Mouse (Mus musculus) spleen, postnatal 14 days (tissue): ENCODE data around the gene Pigu.

ENCODE experiments used
- DNase-seq, 2 experiments: peaks; one replicate each; pipeline ENCODE4 v3.0.0; 2021 to 2022; ENCODE audit warnings: low spot score in 2 of 2

Gene Pigu

DNA sequence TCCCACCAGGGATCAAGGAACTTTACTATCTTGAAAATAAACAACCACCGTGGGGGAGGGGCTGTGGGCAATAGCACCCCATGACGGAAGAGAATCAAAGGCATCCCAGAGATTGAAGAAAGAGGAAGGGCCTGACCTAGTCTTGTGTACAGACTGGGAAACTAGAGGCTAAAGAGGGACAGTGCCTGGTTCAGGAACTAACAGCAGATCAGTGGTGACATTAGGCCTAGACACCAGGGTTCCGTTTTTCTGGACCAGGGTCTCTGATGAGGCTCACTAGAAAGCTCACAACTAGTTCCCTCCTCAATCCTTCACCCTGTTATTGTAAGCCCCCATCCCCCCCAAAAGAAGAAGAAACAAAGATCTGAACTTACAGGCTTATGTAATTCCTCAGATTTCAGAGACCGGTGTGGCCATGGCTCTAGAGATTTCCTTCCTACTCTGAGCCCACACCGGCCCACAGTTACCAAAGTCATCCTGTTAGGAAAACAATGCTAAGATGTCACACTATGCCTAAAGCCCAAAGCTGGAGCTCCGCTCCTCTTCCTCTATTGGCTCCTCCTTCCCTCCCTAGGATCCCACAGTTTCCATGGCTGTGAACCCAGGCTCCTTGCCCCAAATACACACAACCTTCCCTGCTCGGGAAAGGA, 10.5 kb upstream of the Pigu start:
- DNase-seq: no peak

DNA sequence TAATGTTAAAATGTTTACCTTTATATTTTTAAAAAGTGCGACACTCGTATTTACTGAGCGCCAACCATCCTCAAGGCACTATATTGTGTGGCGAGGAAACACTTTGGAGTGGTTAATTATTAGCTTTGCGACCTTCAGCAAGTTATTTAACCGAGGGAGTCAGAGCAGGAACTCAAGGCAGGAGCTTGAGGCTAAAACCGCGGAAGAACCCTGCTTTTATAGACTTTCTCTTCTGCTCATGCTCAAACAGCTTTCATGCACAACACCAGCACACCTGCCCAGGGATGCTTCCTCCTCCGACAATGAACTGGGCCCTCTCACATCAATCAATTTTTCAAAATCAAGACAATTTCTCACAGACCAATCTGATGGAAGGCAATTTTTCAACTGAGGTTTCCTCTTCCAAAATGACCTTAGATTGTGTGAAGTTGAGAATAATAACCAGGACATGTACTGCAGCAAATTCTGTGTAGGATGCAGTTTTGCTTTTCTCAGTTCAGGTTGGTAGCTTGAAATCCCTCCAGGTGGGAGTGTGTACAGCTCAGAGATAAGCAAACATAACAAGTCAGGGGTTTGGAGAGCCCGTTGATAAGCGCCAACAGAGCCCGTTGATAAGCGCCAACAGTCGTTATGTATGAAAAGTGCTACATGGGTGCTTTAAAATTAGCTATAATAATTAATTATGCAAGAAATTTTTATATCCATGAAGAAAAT, 613 bp upstream of the Pigu start:
- no peak for DNase-seq

DNA sequence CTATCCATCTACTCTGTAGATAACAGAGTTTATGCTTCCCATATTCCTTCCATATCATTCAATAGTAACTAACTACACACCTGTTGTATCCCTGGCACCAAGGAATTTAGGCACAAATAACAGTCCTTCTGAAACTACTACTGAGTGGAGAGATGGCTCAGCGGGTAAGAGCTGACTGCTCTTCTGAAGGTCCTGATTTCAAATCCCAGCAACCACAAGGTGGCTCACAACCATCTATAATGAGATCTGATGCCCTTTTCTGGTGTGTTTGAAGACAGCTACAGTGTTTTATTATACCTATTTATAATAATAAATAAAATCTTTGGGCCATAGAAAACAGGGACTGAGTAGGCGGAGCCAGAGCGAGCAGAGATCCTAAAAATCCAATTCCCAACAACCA, 2.8 kb downstream of the Pigu start:
- no peak for DNase-seq

DNA sequence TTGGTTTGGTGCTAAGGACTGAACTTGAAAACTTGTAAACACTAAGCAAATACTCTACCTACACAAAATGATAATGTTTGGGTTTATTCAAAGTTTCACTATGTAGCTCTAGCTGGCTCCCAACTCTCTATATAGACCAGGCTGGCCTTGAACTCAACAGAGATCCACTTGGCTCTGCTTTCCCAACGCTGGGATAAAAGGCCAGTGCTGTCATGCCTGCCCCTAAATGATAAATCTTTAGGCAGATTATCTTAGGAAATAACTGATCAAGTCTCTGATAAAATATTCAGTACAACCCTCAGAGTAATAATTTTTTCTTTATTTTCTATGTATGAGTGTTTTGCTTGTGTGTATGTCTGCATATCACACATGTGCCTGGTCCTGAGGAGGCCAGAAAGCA, 10.6 kb downstream of the Pigu start:
- no peak for DNase-seq

DNA sequence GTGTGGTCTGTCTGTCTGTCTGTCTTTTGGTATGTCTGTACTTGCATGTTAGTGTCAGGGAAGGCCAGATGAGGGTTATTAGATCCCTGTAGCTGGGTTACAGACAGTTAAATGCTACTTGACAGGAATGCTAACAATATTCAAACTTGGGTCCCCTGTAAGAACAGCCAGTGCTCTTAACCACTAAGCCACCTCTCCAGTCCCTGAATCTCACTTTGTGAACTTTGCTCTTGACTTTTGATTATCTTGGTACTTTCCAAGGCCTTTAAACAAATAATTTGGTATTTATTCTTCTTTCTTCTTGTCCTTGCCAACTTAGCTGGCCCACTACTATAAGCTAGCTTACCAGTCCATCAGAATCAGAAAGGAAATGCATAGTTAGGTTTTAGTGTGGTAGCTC, 17.1 kb downstream of the Pigu start:
- no peak for DNase-seq

DNA sequence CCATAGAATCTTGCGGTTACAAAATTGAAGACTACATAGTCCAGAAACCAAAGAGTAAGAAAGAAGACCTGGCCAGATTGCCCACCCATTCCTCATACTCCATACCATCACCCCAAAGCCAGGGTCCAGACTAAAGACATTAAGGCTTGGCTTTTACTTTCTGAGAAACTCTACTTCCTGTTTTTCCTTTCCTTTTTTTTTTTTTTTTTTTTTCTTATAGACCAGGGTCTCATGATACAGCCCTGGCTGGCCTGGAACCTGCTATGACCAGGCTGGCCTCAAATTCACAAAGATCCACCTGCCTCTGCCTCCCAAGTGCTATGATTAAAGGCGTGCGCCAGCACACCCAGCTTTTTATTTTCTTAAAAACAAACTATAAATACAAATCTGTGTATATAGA, 21.0 kb downstream of the Pigu start:
- DNase-seq: no peak

DNA sequence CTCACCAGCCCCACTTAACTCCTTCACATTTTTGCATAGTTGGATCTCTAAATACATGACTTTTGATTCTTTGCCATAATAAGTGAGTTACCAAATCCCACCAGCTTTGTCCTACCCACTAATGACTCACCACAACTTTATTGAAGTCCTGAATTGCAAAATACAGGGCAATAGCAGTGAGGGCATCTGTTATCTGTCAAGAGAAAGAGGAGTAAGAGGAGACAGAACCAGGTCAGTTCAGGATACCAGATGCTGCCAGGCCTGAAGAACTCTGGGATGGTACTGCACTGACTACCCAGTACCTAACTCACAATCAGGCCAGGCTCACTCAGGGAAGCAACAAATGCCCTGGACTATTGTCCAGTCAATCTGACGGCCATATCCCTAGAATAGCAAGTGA, 22.0 kb downstream of the Pigu start:
- no peak for DNase-seq

DNA sequence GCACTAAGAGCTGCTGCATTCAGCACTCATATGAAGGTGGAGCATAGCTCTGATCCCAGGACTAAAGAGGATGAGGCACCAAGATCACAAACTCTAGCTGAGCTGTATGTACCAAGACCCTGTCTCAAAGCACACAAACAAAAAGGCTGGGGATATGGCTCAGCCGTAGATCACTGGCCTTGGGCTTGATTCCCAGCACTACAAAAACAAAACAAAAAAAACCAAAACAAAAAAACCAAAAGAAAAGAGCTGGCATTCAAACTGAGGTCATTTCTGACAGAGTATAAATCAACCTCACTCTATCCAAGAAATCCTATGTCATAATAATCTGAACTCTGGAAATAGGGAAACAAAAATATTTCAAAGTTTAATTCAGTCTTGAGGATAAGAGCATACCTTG, 23.8 kb downstream of the Pigu start:
- DNase-seq: no peak

DNA sequence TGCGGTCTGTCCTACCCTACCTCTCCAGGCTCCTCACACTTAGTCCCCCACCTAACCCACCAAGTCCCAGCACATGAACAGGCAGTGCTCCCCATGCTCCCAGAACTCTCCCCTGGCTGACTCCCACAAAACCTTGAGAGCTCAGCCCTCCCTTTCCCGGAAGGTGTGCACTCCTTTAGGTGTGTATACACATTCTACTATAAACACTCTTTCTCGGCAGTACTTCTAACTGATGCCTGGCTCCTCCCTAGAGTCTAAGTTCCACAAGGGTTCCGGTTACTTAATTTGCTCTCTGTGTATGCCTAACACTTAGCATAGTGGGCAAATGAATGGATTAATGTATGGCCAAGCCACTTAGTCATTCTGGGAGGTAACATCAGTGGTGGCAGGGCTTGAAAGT, 25.9 kb downstream of the Pigu start:
- no peak for DNase-seq

DNA sequence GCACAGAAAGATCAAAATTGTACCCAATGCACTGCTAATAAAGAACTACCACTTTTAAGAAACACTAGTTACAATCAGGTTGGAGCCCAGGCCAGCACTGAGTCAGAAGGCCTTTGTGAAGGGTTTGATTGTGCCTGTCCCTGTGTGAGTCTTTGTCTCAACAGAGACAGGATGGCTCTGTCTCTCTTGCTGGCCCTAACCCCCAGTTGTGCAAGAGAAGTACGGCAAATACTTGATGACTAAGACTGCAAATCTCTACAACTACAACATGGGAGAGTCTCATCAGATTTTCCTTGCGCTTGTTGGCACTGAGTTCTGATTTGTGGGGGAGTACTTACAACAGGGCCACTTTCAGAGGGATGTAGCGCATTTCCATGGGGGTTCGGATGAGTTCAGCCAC, 26.4 kb downstream of the Pigu start:
- DNase-seq: no peak

DNA sequence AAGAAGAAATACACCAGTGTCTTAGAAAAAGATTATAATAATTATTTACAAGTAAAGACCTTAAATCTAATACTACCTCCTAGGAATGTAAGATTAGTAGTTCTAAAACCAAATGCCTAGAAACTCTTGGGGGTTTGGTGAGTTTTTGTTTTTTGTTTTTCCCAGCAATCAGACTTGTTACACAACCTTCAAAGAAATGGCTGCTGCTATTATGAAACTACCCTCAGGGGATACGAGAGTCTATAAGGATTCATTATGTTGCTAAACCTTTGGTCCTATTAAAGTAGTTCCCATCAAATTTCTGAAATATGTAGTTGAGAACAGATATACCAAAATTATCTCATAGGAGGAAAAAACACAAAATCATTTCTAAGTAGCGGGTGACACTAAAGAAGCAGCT, 27.5 kb downstream of the Pigu start:
- DNase-seq: no peak

DNA sequence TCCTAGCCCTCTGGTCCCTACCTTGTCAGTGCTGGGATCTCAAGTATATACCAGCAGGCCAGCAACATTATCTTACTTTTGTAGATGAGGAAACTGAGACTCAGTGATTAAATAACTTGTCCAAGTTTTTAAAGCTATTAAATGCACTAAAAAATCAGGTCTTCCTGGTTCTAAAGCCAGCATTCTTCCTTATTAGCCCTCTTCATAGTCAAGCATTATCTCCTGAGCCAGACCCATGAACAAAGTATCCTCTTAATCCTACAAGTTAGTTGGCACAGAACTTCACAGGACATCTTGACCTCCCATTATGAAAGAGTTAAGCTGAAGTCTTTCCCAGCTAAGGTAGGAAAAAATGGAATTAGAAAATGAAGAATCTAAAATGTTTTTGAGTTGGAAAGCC, 28.3 kb downstream of the Pigu start:
- no peak for DNase-seq

DNA sequence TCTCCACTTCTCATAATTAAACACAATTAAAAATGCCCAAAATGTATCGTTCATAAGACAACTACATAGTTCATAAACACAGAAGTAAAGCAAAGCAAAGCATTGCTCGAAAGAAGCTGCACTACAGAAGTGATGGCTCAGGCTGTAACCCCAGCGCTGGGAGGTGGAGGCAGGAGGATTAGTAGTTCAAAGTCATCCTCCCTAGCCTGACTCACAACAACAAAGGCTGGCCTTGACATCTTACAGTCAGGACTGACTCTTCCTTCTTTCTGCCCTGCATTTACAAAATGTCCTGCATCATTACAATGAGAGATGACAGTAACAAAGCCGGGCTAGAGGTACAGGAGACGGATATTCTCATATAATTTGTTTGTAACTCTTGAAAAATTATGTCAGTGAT, 29.3 kb downstream of the Pigu start:
- DNase-seq: no peak

DNA sequence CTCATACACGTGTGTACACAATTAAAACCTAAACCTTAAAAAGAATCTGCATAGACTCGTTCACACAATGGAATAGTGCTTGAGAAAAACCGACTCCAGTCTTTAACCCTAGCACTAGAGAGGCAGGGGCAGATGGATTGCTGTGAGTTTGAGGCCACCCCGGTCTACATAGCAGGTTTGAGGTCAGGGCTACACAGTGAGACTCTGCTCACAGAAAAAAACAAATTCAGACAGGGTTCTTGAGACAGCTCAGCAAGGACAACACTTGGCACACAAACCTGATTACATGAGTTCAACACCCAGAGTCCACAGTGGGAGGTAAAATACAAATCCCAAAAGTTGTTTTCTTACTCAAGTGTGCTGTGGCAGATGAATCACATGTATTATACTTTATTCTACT, 31.2 kb downstream of the Pigu start:
- no peak for DNase-seq

DNA sequence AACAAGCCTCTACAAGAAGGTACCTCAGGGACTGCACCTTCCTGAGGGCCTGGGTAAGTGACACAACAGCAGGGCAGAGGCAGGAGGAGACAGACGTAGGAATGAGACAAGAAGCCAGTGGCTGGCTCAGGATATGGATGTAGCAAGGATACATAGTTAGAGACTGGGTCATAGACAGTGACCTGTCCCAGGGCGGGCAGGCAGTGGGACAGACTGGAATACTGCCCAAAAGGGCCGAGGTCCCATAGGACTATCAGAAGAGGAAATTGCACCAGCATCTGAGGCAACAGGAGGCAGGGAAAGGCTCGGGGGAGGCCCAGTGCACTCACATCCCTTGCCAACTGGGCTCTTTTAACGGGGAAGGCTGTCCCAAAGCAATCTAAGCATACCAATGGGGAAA, 36.6 kb downstream of the Pigu start:
- DNase-seq: no peak

DNA sequence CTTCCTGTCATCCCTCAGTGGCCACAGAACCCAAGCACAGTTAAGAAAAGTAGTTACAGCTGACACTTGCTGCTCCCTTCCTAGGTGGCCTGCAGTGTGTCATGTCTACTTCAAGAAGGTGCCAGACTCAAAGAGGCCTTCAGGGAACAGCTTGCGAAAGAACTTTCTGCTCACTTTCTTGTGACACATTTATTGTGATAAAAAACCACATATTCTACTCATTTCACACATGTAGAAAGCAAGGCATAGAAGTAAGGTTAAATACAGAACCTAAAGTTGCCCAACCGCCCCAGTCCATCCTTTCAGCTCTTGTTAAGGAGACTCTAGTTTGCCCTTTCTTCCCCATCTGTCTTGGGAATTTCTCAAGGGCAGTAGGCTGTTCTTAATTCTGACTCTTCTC, 38.6 kb downstream of the Pigu start:
- DNase-seq: no peak

DNA sequence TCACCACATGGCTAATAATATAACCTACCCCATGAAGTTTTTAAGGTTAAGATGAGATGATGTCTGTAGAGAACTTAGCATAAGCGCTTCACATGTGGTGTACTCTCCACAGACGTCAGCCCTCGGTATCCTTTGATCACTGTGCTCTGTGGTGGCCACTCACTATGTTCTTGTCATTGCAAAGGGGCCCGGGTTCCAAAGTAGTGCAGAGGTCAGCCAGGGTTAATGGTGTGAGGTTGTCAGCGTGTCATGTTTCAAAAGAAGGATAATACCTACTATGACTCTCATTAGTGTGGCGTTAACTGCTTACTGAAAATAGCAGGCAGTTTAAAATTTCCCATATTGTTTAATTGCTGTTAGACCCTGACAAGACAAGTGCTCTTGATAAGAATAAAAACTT, 43.6 kb downstream of the Pigu start:
- DNase-seq: no peak

DNA sequence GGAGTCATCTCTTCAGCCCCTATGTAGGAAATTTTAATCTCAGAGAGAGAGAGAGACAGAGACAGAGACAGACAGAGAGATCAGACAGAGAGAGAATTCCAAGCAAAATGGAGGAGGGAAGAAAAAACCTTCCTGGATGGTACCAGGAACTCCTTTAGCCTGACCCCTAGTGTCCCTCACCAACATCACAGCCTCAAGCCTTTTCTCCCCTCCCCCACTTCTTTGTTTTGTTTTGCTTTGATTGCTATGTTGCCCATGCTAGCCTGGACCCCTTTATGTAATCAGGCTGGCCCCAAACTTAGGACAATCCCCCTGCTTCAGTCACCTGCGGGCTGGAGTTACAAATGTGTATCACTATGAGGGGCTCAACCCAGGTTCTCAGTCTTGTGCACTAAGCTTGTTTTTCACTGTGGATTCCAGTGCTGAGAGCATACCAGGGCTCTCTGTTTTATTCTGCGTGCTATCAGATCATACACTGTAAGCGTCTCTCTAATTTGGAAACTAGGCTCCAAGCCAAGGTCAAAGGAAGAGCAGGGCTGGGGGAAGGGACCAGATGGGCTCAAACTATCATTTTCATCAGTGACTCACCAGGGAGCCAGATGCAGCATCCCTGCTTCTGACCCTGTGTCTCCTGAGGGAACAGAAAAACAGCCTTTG, 48.2 kb downstream of the Pigu start:
- DNase-seq: no peak

DNA sequence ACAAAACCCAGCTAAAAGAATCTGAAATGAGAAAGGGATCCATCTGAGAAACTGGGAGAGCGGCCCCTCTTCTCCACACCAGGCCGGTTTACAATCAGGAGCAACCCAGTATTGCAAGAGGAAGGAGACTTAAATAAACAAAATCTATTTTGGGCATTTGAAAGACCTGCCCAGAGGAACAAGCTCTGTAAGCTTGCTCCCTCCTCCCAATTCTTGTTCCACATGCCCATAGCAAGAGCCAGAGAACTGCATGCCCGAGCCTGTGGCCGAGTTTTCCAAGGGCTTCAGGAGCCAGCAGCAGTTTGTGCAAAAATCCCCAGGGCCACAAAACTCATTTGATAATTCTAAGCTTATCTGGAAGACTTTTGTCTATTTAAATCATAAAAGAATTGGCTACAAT, 57.7 kb downstream of the Pigu start:
- DNase-seq: no peak

DNA sequence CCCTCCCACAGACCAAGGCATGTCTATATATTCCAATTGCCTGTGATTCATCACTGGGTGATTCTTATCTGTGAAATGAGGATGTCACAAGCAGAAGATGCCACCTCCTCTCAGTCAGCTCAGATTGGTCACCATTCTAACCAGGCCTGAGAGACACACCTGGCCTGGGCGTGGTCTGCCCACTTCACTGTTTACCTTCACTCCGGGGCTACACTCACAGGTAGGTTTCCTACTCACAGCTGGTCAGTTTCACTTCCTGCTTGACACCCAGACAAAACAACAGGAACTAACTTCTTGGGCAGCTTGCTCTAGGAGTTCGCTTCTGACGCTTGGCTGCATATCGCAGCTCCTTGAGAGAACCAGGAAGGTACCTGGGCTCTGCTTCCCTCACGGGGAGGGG, 61.8 kb downstream of the Pigu start:
- DNase-seq: no peak

DNA sequence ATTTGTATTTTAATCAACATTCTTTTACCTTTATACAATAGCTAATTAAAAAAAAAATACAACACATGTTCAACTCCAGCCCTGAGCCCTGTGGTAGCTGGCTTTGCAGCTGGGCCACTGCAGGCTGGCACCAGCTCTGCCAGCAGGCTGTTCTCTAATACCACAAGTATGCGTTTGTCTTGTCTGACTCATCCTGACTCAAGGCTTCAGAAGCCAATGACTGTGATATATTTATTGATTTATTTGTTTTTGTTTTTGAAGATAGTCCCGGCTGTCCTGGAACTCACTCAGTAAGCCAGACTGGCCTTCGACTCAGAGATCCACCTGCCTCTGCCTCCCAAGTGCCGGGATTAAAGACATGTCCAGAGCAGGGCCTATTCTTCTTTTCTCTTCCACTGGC, 63.3 kb downstream of the Pigu start:
- DNase-seq: no peak

DNA sequence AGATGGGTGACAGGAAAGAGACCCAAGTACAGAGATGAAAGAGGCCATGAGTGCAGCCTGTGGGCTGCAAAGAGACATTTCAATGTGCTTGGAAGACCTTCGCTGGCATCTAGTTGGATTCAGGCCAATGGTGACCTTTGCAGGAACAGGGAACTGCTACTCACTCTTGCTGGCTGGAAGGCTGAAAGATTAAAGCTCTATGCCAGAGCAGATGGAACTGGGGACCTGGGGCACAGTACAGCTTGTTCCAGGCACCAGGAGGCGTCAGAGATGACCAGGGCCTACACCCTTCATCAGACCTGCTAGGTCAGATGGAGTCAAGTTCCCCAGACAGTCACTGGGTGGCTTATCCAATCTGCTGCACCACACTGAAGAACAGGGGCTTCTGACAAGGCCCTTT, 63.8 kb downstream of the Pigu start:
- DNase-seq: no peak

DNA sequence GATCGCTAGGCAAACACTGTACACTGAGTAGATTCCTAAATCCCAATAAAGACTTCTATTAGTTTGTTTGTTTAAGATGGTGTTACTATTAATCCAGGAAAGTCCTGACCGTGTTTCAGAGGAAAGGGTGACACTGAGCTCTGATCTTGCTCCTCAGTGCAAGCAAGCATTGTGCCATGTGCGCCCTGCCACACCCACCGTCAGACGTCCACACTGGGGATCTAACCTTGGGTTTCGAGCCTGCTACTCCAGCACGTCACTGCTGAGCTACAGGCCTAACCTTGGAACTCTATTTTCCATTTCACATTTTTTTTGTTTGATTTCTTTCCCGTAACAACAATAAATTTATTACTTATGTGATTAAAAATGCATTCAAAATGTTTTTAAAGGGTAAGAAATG, 67.2 kb downstream of the Pigu start:
- DNase-seq: no peak
